Mouse (Mus musculus): ENCODE data around the gene Csn1s2a. TPM values are rescaled to one million over a fixed set of nuclear protein-coding genes. Genes with fewer than 3 reads are reported as not detected.
"Not testable (repeated sequence)": the region's sequence is repeated elsewhere in the genome, so short reads cannot be mapped to it uniquely, and the experiment has no call there.

Gene Csn1s2a
- not detected for total RNA-seq (2022)

- DNase-seq (ENCODE audit: low spot score in 2 of 2), result no peak
These were observed at the start of gene Csn1s2a for GRCm38 (mm10) chr5:87774267-87774666. Gene Csn1s2a, plus strand, starts transcription at chr5:87774567.

GRCm38 (mm10) chr5:87734821-87735220 is 39.5 kb upstream of the Csn1s2a start:
- DNase-seq (ENCODE audit: low spot score in 2 of 2), result no peak

- no peak for DNase-seq (ENCODE audit: low spot score in 2 of 2)
These were observed 20.9 kb upstream of the Csn1s2a start for GRCm38 (mm10) chr5:87753471-87753870.

- DNase-seq (ENCODE audit: low spot score in 2 of 2), result no peak
These were observed 9.8 kb upstream of the Csn1s2a start for GRCm38 (mm10) chr5:87764546-87764945.

DNA sequence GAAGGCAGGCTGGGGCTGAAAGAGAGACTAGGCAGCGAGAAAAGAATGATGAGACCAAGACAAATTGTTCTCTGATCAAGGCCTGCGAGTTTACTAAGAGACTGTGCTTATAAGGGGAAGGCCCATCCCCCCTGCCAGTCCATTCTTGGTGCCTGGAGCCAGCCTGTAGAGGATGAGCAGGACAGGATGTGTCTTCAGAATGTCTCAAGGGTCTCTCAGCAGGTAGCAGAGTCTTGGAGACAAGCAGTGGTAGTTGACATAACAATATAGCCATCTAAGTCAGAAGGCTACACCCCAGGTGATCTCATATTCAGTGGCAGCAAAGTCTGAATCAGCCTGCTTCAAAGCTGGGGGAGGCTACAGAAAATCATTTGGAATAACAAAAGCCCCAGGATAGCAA is 2.2 kb upstream of the Csn1s2a start:
- DNase-seq (ENCODE audit: low spot score in 2 of 2), result not testable (repeated sequence)

DNA sequence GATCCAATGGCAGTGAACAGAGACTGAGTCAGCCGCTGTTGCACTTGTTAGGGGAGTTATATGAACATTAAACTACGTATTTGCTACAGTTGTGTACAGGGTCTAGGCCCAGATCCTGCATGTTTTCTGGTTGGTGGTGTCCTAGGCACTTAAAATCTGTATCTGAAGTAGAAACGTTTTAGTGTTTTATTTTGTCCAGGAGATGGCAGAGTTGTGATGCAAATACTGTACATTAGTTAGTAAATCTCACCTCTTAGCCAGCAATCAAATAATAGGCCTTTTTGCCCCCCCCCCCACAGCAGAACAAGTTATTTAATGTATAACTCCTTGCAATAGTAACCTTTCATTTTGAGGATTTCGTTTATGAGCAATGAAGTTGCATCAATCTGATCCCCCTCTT is 8.4 kb downstream of the Csn1s2a start:
- DNase-seq (ENCODE audit: low spot score in 2 of 2), result no peak

- DNase-seq (ENCODE audit: low spot score in 2 of 2), result no peak
These were observed 33.4 kb downstream of the Csn1s2a start, which contains the start of gene Csn1s2b for GRCm38 (mm10) chr5:87807782-87808181. Gene Csn1s2b, plus strand, starts transcription at chr5:87808082.

- no peak for DNase-seq (ENCODE audit: low spot score in 2 of 2)
These were observed 34.9 kb downstream of the Csn1s2a start for GRCm38 (mm10) chr5:87809253-87809652.

DNA sequence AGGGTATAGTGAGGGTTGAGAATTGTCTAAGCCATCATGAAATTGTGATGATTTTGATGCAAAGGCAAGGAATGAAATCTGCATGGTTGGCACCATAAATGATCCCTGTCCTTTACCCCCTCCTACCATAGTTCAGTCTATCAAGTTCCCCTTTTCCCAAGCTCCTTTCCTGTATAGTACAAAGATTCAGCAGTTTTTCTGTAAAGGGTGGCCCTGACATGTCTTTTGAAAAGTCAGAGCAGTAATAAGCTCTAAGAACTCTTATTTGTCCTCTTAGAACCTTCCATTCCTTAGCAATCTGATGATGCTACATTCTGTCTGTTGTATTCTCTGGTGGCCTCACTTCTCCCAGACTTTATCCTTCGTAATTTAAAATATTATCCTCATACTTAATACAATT is 51.0 kb downstream of the Csn1s2a start, which contains the start of gene Prr27:
Gene Prr27, plus strand, starts transcription at position 301 of the 400 bp plus-strand sequence.
- DNase-seq (ENCODE audit: low spot score in 2 of 2), result no peak

Other genes starting within 250 kb of the Csn1s2a start
- gene Sult1b1, start 236.4 kb upstream of the Csn1s2a start, total RNA-seq (2022), result not detected
- gene Sult1d1, start 205.5 kb upstream of the Csn1s2a start, total RNA-seq (2022), result not detected
- gene Sult1e1, start 183.0 kb upstream of the Csn1s2a start, total RNA-seq (2022), result not detected
- not detected for gene Csn1s1, start 108.4 kb upstream of the Csn1s2a start, total RNA-seq (2022)
- not detected for gene Csn2, start 74.9 kb upstream of the Csn1s2a start, total RNA-seq (2022)
- not detected for gene Csn1s2b, start 33.5 kb downstream of the Csn1s2a start, total RNA-seq (2022)
- gene Prr27, start 51.1 kb downstream of the Csn1s2a start, total RNA-seq (2022), result not detected
- not detected for gene Odam, start 110.5 kb downstream of the Csn1s2a start, total RNA-seq (2022)
- gene Csn3, start 151.0 kb downstream of the Csn1s2a start, total RNA-seq (2022), result not detected
- not detected for gene 2310003L06Rik, start 194.9 kb downstream of the Csn1s2a start, total RNA-seq (2022)
- not detected for gene Gm28434, start 194.9 kb downstream of the Csn1s2a start, total RNA-seq (2022)
- gene Cabs1, start 204.9 kb downstream of the Csn1s2a start, total RNA-seq (2022), result not detected
- not detected for gene Smr3a, start 228.0 kb downstream of the Csn1s2a start, total RNA-seq (2022)

Data from left cerebral cortex, adult 8-10 months (tissue).